Mouse (Mus musculus): ENCODE data around the gene Fntb.

Gene Fntb

GRCm38 (mm10) chr12:76889404-76890184, 124.2 kb downstream of the Fntb start:
- DNase-seq (ENCODE audit: low spot score): no peak

- no peak for DNase-seq (ENCODE audit: low spot score)
Observed at GRCm38 (mm10) chr12:76891160-76891559, 125.8 kb downstream of the Fntb start.

- DNase-seq (ENCODE audit: low spot score): no peak
Observed at GRCm38 (mm10) chr12:76892910-76893695, 127.7 kb downstream of the Fntb start.

DNA sequence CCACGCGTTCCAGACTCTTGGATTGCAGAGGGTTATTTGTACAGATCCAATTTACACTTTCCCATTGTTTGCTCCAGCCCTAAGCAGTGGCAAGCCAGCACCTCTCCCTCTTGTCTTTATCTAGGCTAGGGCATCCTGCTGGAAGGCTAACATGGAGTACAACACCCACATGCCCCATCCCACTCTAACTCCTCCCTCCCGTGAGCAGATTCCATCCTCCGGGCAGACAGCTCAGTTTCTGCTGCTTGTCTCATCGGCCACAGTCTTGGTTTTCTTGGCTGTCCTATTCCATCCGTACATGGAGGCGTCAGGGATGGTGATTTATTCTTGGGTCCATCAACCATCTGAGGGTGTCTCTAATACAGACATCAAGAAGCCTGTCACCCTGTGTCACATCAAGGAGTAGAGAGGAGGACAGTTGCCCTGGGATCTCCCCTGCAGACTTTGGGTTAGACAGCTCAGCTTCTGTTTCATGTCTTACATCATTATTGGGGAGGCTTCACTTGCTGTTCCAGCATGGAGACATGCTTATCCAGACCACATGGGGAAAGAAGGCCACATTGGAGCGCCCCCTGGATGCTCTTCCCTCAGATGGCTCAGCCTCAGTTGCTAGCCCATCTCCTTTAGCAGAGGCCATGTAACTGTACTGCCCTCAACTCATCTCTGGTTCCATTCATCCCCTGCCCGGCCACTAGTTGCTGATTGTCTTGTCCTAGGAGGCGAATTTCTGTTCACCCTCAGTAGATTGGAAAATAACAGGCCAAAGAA, 129.6 kb downstream of the Fntb start:
- no peak for DNase-seq (ENCODE audit: low spot score)

GRCm38 (mm10) chr12:76895777-76896176, 130.4 kb downstream of the Fntb start:
- DNase-seq (ENCODE audit: low spot score): no peak

DNA sequence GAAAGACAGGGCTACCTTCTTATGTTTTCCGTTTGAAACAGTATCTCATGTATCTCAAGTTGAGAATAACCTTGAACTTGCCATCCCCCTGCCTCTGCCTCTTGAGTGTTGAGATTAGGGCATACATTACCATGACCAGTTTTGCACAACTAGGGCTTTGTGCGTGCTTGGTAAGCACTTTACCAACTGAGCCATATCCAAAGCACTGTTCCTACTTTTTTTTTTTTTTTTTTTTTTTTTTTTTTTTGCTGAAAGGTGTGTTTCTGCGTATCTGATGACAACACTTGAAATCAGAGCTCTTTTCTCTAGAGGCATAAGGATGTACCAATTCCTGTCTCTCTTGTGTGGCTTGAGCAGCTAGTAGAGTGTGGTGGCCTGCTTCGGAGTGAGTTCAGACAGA, 131.2 kb downstream of the Fntb start:
- no peak for DNase-seq (ENCODE audit: low spot score)

DNA sequence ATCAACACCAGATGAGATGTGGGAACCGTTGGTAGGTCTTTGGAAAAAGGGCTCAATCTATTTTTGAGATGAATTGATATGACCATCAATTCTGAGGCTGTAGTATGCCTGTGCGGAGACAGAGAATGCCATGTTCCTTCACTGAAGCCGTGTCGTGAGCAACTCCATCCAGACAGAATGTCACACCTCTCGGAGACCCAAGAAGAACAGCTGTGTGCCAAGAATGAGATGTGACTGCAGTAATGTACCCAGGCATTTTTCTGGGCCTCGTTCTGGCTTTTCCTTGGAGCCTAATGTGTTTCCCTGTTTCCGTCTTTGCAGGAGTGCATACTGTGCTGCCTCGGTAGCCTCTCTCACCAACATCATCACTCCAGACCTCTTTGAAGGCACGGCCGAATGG, 131.6 kb downstream of the Fntb start:
- no peak for DNase-seq (ENCODE audit: low spot score)

GRCm38 (mm10) chr12:76898141-76898540, 132.8 kb downstream of the Fntb start:
- DNase-seq (ENCODE audit: low spot score): no peak

- DNase-seq (ENCODE audit: low spot score): no peak
Observed at GRCm38 (mm10) chr12:76899261-76899975, 134.0 kb downstream of the Fntb start.

DNA sequence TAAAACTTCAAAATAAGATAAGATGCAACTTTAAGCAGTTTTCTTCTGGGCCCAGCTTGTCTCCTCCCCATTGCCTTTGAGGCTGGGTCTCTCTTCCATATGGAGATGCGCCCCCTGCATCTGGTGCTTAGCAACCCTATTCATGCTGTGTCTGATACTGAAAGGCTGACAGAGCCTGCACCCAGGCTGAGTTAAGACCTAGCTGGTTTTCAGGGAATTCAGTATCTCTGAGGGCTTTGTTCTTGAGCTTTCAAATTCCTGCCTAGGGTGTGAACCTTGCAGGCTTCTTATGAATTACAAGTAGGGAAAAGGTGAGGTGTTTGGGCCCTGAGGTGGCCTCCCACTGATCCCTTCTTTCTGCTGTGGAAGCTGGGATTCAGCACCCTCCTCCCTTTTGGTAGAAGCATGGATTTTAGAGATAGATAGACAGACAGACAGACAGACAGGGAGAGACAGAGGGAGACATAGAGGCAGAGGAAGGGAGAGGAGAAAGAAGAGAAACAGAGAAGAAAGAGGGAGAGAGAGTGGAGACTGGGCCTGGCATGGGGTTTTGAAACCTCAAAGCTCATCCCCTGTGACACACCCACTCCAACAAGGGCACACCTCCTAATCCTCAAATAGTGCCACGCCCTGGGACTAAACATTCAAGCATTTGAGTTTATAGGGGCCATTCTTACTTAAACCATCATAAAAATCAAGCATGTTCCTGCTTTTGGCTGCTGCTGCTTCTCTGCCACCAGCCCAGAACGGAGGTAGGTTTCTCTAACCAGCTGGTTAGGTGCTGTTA, 136.3 kb downstream of the Fntb start:
- DNase-seq (ENCODE audit: low spot score): no peak

- no peak for DNase-seq (ENCODE audit: low spot score)
Observed at GRCm38 (mm10) chr12:76906278-76906677, 140.9 kb downstream of the Fntb start.

DNA sequence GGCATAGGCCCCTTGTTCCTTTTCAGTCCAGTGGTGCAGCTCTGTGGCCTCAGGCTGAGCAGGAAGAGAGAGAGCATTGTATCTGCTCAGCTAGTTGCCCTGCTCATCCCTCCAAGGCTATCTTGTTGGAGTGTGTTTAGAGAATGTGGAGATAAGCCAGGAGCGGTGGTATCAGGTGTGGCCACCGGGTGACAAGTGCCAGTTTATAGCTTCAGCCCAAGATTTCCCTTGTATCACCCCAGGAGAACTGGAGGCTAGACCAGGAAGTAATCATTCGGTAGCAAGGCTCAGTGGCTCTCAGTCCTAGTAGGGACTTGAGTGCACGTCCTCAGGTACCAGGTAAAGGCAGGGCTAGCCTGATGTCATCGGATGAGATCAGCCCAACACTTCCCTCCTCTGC, 143.8 kb downstream of the Fntb start:
- no peak for DNase-seq (ENCODE audit: low spot score)

DNA sequence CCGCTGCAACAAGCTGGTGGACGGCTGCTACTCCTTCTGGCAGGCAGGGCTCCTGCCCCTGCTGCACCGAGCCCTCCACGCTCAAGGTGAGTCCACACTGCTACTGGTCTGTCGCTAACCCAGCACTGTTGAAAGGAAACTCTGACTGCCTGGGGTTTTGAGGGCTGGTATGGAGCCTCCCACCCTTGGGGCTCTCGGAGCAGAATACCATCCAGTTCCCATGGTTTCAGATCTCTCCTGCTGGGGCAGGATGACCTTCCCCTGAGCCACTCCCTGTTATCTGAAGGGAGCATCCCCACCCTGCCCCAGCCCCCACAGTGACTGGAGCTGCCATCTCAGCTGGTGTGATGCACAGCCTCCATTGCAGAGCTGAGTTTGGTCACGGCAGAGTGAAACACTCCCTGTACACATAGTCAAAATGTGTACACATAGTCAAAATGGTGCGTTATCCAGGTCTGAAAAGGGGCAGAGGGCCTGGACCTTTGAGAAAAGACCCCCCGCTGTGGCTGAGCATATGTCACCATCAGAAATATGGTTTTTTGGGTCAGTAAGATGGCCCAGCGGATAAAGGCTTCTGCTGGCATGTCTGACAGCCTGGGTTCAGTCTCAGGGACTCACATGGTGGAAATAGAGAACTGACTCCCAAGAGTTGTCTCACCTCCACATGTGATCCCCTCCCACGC, 145.0 kb downstream of the Fntb start:
- no peak for DNase-seq (ENCODE audit: low spot score)

GRCm38 (mm10) chr12:76911171-76911726, 145.9 kb downstream of the Fntb start:
- no peak for DNase-seq (ENCODE audit: low spot score)

DNA sequence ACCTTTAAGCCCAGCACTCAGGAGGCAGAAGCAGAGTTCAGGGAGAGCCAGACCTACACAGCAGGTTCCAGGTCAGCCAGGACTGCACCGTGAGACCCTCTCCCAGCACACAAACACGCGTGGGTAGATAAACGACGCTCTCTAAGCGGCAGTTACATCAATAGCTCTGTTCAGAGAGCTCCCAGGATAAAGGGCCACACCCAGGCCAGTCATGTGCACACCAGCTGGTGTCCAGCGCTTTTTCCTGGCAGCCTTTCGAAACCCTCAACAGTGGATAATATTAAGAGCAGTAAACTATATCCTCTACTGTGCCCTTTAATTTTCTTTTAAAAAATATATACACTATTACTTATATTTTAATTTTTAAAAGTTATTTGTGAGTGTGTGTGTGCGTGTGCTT, 146.8 kb downstream of the Fntb start:
- DNase-seq (ENCODE audit: low spot score): no peak

GRCm38 (mm10) chr12:76916163-76916562, 150.8 kb downstream of the Fntb start:
- DNase-seq (ENCODE audit: low spot score): no peak

GRCm38 (mm10) chr12:76918113-76918512, 152.7 kb downstream of the Fntb start:
- no peak for DNase-seq (ENCODE audit: low spot score)

DNA sequence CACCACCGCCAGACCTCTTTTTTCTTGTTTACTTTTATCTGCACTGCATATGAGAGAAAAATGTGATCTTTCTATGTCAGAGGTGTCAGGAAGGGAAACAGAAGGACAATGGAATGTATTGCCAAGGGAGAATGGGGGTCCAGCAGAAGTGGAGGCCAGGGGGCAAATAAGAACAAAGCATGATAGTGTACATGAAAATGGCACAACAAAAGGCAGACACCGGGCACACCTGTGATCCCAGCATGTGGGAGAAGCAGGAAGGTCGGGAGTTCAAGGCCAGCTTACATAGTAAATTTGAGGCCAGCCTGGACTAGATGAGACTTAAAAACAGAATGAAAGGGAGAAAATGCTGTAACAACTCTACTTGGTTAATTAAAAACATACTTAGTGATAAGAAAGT, 153.5 kb downstream of the Fntb start:
- no peak for DNase-seq (ENCODE audit: low spot score)

DNA sequence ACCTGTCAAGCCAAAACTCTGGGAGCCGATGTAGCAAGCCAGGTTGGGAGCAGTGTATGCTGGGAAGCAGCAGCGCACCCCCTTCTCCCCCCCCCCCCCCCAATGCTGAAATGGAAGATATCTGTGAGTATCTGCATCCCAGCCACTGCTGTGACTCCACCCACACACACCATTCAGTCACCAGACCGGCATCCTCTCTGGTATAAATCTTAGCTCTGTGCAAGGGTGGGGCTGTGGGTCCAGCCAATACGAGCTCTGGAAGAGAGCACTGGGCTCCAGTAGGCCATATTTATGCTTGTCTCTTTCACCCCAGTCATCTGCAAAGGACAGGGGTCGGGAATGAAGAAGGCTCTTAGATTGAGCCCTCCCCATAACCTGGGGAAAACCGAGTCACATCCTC, 155.0 kb downstream of the Fntb start:
- no peak for DNase-seq (ENCODE audit: low spot score)

GRCm38 (mm10) chr12:76920990-76921389, 155.6 kb downstream of the Fntb start:
- no peak for DNase-seq (ENCODE audit: low spot score)
